Mouse (Mus musculus) hindbrain, embryonic 11.5 days (tissue): Measurements from ENCODE around the gene Plpp3. TPM values are rescaled to one million over a fixed set of nuclear protein-coding genes. Genes with fewer than 3 reads are reported as not detected.
A peak's percentile ranks its signal among the peaks of the same experiment; 100 is the strongest.

Source experiments
- ATAC-seq: fragments of 200-750 bp; cut with Nextera tagmentation; 2 replicates; pipeline ENCODE4 v1.8.0; 2017; ENCODE audit warnings: mild to moderate bottlenecking, moderate TSS enrichment, moderate library complexity; ENCODE audit not compliant: low FRiP score
- DNase-seq: peaks from one replicate; pipeline ENCODE4 v3.0.0-alpha.2; 2015; ENCODE audit warnings: low spot score
- H3K27ac ChIP-seq: fragments of 300-500 bp; sonication (generic); 2 replicates; pipeline ENCODE4 v1.5.1; 2014; ENCODE audit warnings: mild to moderate bottlenecking, low read depth, low read length
- H3K27me3 ChIP-seq: fragments of 300-500 bp; sonication (generic); 2 replicates; pipeline ENCODE4 v1.6.1; 2014; ENCODE audit warnings: mild to moderate bottlenecking, low read length, moderate library complexity, mixed read lengths; ENCODE audit not compliant: control insufficient read depth, insufficient read depth
- H3K36me3 ChIP-seq: fragments of 300-500 bp; sonication (generic); 2 replicates; pipeline ENCODE4 v1.6.1; 2014; ENCODE audit warnings: mild to moderate bottlenecking, low read length, moderate library complexity, mixed read lengths; ENCODE audit not compliant: control insufficient read depth, insufficient read depth
- H3K4me1 ChIP-seq: fragments of 300-500 bp; sonication (generic); replicated peaks from 2 replicates; pipeline ENCODE4 v1.6.1; 2014; ENCODE audit warnings: low read length, mixed read lengths; ENCODE audit not compliant: control insufficient read depth, insufficient read depth
- H3K4me2 ChIP-seq: fragments of 300-500 bp; sonication (generic); replicated peaks from 2 replicates; pipeline ENCODE4 v1.6.1; 2014; ENCODE audit warnings: mild to moderate bottlenecking, low read depth, low read length
- H3K4me3 ChIP-seq: fragments of 300-500 bp; sonication (generic); 2 replicates; pipeline ENCODE4 v1.5.1; 2014; ENCODE audit warnings: low read depth, low read length
- H3K9ac ChIP-seq: fragments of 300-500 bp; sonication (generic); 2 replicates; pipeline ENCODE4 v1.6.1; 2014; ENCODE audit warnings: low read depth, low read length
- H3K9me3 ChIP-seq: fragments of 300-500 bp; sonication (generic); 2 replicates; pipeline ENCODE4 v1.6.1; 2016; ENCODE audit warnings: low read length; ENCODE audit not compliant: control insufficient read depth
- WGBS: fragments of 180-500 bp; shearing (Covaris S2); extraction: QIAGEN DNeasy Blood & Tissue Kit; methylation state at CpG from one replicate; pipeline ENCODE4 v1.1.7; 2014; 5-methylcytosine and 5-hydroxymethylcytosine counted together
- polyA plus RNA-seq: library from polyadenylated mRNA; unstranded; fragments of >200 nt; fragmentation: Nextera tagmentation; extraction: Ambion mirVana; gene quantifications from 2 replicates; pipeline ENCODE4 v1.2.1, GENCODE M21; 2014

Plpp3 gene
- polyA plus RNA-seq, 1 experiment from 2014 or later: 52.7 TPM

- no peaks in the 10 kb centered on the region for H3K9me3 ChIP-seq
- H3K4me3 ChIP-seq: no peak overlapping the region
- H3K27ac ChIP-seq: no peak overlapping the region
- DNase-seq (no peak), ATAC-seq (no peak)
- no peaks in the 10 kb centered on the region for H3K27me3 ChIP-seq
- no peak overlapping the region for H3K4me2 ChIP-seq
- H3K9ac ChIP-seq: no peak overlapping the region
- peaks cover 6% of the 10 kb centered on the region; the same call in 1 of the 2 replicates for H3K4me1 ChIP-seq
- no peaks in the 10 kb centered on the region for H3K36me3 ChIP-seq
- 86% methylated on average over 4 of the region's 4 CpGs for WGBS
These were observed 17.6 kb downstream of the Plpp3 start for GRCm38 (mm10) chr4:105174778-105175177.

DNA sequence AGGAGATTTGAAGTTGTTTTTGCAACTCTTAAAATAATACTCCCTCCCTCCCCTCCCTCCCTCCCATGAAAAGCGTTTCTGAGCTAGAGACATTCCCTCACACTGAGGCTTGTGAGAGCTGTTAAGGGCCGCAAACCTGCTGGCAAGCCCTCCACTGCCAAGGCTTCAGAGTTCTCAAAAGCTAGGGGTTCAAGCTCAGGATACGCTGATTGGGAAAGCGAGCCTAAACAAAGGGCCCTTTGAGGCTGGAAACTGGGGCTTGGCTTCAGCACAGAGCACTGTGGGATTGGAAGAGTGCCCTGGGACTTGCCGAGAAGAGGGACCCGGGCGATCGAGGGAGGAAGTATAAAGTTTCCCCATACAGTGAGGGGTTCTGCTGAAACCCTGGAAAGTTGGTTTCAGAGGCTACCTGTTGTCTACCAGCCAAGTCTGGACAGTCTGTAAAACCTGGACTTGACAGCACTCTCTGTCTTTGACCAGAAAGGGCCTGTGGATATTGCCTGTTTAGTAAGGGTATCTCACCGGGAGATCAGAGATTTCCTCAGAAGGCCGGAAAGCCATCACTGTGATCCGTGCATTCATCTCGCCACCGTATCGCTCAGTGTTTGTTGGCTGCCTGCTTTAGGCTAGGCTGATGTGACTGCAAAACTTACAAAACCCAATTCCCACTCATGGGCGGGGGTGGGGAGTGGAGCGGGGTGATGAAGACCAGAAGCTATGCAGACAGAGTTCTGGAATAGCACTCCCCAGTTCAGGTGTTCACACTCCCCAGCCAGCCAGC, 18.3 kb downstream of the Plpp3 start:
- Histone ChIP-seq H3K9ac (no peak overlapping the region), H3K9me3 (no peaks in the 10 kb centered on the region), H3K36me3 (no peaks in the 10 kb centered on the region), H3K4me3 (no peak overlapping the region), H3K4me1 (peaks cover 6% of the 10 kb centered on the region; the same call in 1 of the 2 replicates), H3K4me2 (no peak overlapping the region), H3K27me3 (no peaks in the 10 kb centered on the region), H3K27ac (no peak overlapping the region)
- DNase-seq: no peak
- no peak for ATAC-seq
- WGBS: 68% methylated on average over 16 of the region's 16 CpGs

- Histone ChIP-seq H3K4me3 (no peak overlapping the region), H3K9ac (0 out of 2 replicates have a peak overlapping the region, but pooled peaks have one; percentile 1), H3K27ac (peak overlapping the region; percentile 92), H3K36me3 (no peaks in the 10 kb centered on the region), H3K9me3 (no peaks in the 10 kb centered on the region), H3K4me2 (no peak overlapping the region; the same call in 1 of the 2 replicates), H3K27me3 (no peaks in the 10 kb centered on the region), H3K4me1 (peaks cover 14% of the 10 kb centered on the region)
- peak; percentile 48 for DNase-seq
- peak; percentile 89 for ATAC-seq
- WGBS: 28% methylated on average over 15 of the region's 16 CpGs
These were observed 24.0 kb downstream of the Plpp3 start for GRCm38 (mm10) chr4:105181014-105181658.

- Histone ChIP-seq H3K36me3 (no peaks in the 10 kb centered on the region), H3K4me1 (peaks cover 14% of the 10 kb centered on the region), H3K27me3 (no peaks in the 10 kb centered on the region), H3K27ac (peak overlapping the region; percentile 92), H3K4me3 (no peak overlapping the region), H3K9ac (0 out of 2 replicates have a peak overlapping the region, but pooled peaks have one; percentile 1), H3K4me2 (no peak overlapping the region; the same call in 1 of the 2 replicates), H3K9me3 (no peaks in the 10 kb centered on the region)
- 23% methylated on average over 3 of the region's 3 CpGs for WGBS
- ATAC-seq: peak; percentile 50
- peak; percentile 54 for DNase-seq
These were observed 24.6 kb downstream of the Plpp3 start for GRCm38 (mm10) chr4:105181659-105182167.

- DNase-seq: peak; percentile 51
- H3K4me1 ChIP-seq: peaks cover 14% of the 10 kb centered on the region
- no peak overlapping the region for H3K4me3 ChIP-seq
- no peak overlapping the region for H3K9ac ChIP-seq
- H3K27me3 ChIP-seq: no peaks in the 10 kb centered on the region
- no peaks in the 10 kb centered on the region for H3K9me3 ChIP-seq
- H3K27ac ChIP-seq: peak overlapping the region; percentile 70
- WGBS: 39% methylated on average over 5 of the region's 5 CpGs
- ATAC-seq: peak; percentile 36; the same call in 1 of the 2 replicates
- H3K36me3 ChIP-seq: no peaks in the 10 kb centered on the region
- no peak overlapping the region for H3K4me2 ChIP-seq
These were observed 25.1 kb downstream of the Plpp3 start for GRCm38 (mm10) chr4:105182249-105182648.

GRCm38 (mm10) chr4:105184490-105184889, 27.3 kb downstream of the Plpp3 start:
- 85% methylated on average over 4 of the region's 4 CpGs for WGBS
- no peak for DNase-seq
- peaks cover 14% of the 10 kb centered on the region for H3K4me1 ChIP-seq

DNA sequence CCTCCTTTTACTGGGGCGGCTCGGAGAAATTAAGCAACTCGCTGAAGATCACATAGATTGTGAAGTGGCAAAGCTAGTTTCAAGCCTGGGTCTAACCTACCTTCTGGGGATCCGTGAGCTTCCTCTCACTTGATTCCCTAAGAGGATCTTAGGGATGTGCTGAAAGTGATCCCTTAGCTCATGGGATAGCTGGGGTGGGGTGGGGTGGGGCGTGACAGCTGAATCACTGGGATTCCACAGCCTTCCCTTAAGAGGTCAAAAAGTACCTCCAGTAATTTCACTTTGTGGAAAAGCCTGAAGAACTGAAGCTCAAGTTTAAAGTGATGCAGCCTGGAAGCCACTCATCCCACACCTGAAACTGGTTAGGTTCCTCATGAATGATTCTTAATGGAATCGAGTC, 27.8 kb downstream of the Plpp3 start:
- Histone ChIP-seq H3K4me2 (no peak overlapping the region), H3K27me3 (no peaks in the 10 kb centered on the region), H3K27ac (no peak overlapping the region), H3K4me1 (peaks cover 10% of the 10 kb centered on the region), H3K9me3 (no peaks in the 10 kb centered on the region), H3K4me3 (no peak overlapping the region), H3K36me3 (no peaks in the 10 kb centered on the region), H3K9ac (no peak overlapping the region)
- DNase-seq (no peak), ATAC-seq (no peak)
- WGBS: 87% methylated on average over 6 of the region's 6 CpGs

More at GRCm38 (mm10) chr4:105184490-105184889, 27.3 kb downstream of the Plpp3 start:
- Histone ChIP-seq H3K27me3 (no peaks in the 10 kb centered on the region), H3K9me3 (no peaks in the 10 kb centered on the region), H3K4me3 (no peak overlapping the region), H3K27ac (no peak overlapping the region), H3K4me2 (no peak overlapping the region), H3K9ac (no peak overlapping the region), H3K36me3 (no peaks in the 10 kb centered on the region)
- ATAC-seq: no peak

- DNase-seq: no peak
- Histone ChIP-seq H3K4me1 (peaks cover 5% of the 10 kb centered on the region), H3K4me3 (no peak overlapping the region), H3K4me2 (no peak overlapping the region), H3K27me3 (no peaks in the 10 kb centered on the region), H3K9me3 (no peaks in the 10 kb centered on the region), H3K27ac (no peak overlapping the region), H3K36me3 (no peaks in the 10 kb centered on the region), H3K9ac (no peak overlapping the region)
- no peak for ATAC-seq
- WGBS: 89% methylated on average over 10 of the region's 10 CpGs
These were observed 29.5 kb downstream of the Plpp3 start for GRCm38 (mm10) chr4:105186654-105187053.
